Mouse (Mus musculus) cerebellum, postnatal 25 days (tissue): ENCODE data around the gene Carnmt1.
A peak's percentile ranks its signal among the peaks of the same experiment; 100 is the strongest.

ENCODE experiments used
- DNase-seq, 2 experiments: peaks; one replicate each; pipeline ENCODE4 v3.0.0; 2021; ENCODE audit warnings: mixed read lengths in 2 of 2

Gene Carnmt1

GRCm38 (mm10) chr19:18713357-18713756 is 42.8 kb downstream of the Carnmt1 start:
- DNase-seq: peak in 1 of 2 experiments; percentile 67

- DNase-seq: peak; percentile 59 to 84
These were observed 45.8 kb downstream of the Carnmt1 start for GRCm38 (mm10) chr19:18716374-18716773.

GRCm38 (mm10) chr19:18720337-18720736 is 49.8 kb downstream of the Carnmt1 start:
- no peak for DNase-seq

GRCm38 (mm10) chr19:18725186-18725585 is 54.6 kb downstream of the Carnmt1 start:
- no peak for DNase-seq

GRCm38 (mm10) chr19:18730255-18730654 is 59.7 kb downstream of the Carnmt1 start:
- no peak for DNase-seq

GRCm38 (mm10) chr19:18731077-18731476 is 60.5 kb downstream of the Carnmt1 start:
- no peak for DNase-seq

GRCm38 (mm10) chr19:18735901-18736300 is 65.3 kb downstream of the Carnmt1 start:
- no peak for DNase-seq

- no peak for DNase-seq
These were observed 68.6 kb downstream of the Carnmt1 start for GRCm38 (mm10) chr19:18739146-18739545.

GRCm38 (mm10) chr19:18743946-18744345 is 73.4 kb downstream of the Carnmt1 start:
- no peak for DNase-seq

GRCm38 (mm10) chr19:18746576-18747340 is 76.2 kb downstream of the Carnmt1 start:
- no peak for DNase-seq

- no peak for DNase-seq
These were observed 76.8 kb downstream of the Carnmt1 start for GRCm38 (mm10) chr19:18747379-18747778.

GRCm38 (mm10) chr19:18749598-18750339 is 79.2 kb downstream of the Carnmt1 start, which contains the start of gene Trpm6:
Gene Trpm6 (plus strand): TSS chr19:18749983.
- peak; percentile 5 to 6 for DNase-seq
